Mouse (Mus musculus): Measurements from ENCODE around the gene G6pc3.
"Not testable (repeated sequence)": the region's sequence is repeated elsewhere in the genome, so short reads cannot be mapped to it uniquely, and the experiment has no call there.

The G6pc3 gene

DNA sequence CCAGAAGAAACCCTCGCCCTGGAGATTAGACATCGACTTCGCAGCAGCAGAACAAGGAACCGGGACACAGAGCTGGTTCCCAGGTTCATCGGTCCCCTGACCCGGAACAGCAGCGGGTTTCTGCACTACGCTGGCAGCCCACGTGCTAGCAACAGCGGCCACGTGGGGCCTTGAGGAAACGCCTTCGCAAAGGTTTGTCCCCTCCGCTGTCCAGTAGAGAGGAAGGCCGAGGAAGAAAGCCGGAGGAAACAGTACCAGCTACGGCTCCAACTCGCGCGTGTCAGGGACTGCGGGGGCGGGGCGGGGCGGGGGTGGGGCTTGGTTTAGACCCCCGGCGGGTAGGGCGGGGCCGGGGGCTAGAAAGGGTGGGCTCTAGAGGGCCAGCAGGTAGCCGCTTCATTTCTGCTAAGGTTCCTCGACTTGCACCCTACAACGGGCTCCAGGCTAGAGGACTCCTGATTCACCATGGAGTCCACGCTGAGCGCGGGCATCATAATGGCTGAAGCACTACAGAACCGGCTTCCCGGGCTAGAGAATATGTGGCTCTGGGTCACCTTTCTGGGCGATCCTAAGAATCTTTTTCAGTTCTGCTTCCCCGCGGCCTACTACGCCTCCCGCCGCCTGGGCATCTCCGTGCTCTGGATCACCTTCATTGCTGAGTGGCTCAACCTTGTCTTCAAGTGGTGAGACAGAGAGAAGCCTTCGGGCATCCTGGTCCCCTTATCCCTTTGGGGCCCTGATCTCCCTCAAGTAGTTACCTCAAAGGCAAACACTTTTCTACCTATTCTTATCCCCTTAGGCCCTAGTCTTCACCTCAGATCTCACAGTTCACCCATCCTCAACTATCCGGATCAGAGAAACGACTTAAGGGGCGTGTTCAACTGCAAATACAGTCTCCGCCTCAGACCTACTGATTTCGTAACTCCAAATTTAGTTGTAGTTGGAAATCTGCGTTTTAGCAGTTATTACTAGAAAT, at the start of gene G6pc3:
G6pc3 (plus strand) TSS at position 160 of the 976 bp plus-strand sequence.
- peak; percentile 95 for DNase-seq (ENCODE audit: low spot score)

DNA sequence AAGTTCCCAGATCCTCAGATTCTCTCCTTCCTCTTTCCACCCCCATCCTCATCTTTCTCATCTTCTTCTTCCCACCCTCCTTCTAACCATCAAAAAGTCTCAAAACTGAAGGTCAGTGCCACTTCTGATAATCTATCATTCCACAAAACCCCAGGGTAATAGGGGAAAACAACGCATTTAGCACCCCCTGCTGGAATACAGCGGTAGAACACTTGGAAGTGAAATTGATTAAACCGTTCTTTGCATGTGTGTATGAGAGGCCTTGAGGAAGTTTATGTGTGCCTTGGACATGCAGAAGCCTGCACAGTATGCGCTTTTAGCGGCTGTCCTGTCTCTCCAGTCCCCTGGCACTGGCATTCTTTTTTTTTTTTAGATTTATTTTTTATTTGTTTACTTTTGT, 48.9 kb upstream of the G6pc3 start:
- DNase-seq (ENCODE audit: low spot score), result peak; percentile 81

DNA sequence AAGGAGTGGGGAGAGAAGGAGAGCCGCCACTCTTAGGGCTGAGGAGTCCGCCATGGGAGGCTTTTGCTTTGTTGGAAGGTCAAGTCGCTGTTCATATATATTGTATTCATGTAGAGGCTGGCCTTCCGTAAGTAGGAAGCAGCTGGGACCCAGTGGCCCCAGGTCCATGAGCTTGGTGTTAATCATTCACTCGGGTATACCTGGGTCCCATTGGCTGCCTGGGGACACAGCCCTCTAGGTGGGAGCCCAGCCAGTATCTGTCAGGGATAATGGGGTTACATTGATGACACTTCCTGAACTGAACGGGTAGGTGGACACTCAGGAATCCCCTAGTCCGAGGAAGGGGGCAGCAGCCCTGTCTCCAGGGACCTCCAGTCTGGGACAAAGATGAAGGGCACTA, 47.1 kb upstream of the G6pc3 start:
- no peak for DNase-seq (ENCODE audit: low spot score)

DNA sequence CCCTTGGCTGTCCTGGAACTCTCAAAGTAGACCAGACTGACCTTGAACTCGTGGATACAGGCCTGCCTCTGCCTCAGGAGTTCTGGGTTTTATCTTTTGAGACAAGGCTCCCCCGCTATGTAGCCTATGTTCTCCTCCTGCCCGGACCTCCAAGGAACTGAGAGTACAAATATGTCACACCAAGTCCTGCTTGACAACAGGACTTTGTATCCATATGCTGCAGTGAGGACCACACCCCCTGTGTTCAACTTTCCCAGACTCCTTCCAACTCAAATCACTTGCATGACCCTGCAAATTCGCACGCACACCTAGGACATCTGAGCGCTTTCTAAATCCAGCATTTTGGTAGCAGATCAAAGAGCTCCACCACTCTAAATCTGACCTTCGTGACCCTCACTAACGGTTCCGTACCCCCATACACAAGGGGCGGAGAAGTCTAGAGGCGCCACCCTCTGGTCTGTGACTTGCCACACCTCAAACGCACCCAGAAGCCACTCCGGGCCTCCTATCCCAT, 44.4 kb upstream of the G6pc3 start:
- peak; percentile 15 for DNase-seq (ENCODE audit: low spot score)

DNA sequence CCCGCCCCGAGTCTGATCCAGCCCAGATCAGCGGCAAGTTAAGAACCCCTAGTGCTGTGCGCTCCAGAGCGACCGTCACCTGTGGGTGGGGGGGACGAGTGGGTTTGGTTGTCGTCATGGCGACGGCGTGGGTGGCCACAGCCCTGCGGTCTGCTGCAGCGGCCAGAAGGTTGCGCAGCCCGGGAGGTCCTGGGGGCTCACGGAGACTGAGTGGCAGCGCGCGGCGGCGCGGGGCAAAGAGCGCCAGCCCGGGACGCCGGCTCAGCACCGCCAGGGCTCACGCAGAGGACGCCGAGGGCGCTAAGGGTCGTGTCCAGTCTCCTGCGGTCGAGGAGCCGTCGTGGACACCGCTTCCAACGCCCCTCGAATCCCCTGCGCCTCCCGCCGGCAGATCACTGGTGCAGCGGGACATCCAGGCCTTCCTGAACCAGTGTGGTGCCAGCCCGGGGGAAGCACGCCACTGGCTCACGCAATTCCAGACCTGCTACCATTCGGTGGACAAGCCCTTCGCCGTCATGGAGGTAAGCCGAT, 43.9 kb upstream of the G6pc3 start, which contains the start of gene Nags:
Nags (plus strand) TSS at position 43 of the 531 bp plus-strand sequence.
- peak; percentile 9 for DNase-seq (ENCODE audit: low spot score)

DNA sequence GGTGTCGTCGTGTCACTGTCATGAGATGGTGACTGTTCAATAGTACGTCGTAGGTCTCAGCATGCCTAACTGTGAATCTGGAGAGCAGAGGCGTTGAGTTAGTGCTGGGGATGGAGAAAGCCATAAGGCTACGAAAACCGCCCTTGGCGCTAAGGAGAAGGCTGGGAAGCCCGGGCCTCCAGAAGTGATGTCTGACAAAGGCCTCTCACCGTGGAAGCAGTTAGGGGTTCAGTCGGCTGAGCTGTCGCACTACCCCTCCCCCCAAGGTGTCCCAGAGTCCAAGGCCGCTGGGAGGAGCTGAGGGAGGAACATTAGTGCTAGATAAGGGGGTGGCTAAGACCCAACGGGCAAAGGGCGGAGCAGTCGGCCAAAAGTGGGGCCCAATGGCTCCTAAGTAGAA, 43.4 kb upstream of the G6pc3 start:
- DNase-seq (ENCODE audit: low spot score), result peak; percentile 41

DNA sequence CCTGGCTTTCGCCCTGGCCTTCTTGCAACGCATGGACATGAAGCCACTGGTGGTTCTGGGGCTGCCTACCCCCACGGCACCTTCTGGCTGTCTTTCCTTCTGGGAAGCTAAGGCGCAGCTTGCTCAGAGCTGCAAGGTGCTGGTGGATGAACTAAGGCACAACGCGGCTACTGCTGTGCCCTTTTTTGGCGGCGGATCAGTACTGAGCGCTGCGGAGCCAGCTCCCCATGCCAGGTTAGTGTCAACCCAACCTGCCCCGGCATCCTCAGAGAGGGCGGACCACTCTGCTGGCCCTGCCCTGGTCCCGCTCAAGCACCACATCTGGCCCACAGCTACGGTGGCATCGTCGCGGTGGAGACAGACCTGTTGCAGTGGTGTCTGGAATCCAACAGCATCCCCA, 42.9 kb upstream of the G6pc3 start:
- peak; percentile 11 for DNase-seq (ENCODE audit: low spot score)

DNA sequence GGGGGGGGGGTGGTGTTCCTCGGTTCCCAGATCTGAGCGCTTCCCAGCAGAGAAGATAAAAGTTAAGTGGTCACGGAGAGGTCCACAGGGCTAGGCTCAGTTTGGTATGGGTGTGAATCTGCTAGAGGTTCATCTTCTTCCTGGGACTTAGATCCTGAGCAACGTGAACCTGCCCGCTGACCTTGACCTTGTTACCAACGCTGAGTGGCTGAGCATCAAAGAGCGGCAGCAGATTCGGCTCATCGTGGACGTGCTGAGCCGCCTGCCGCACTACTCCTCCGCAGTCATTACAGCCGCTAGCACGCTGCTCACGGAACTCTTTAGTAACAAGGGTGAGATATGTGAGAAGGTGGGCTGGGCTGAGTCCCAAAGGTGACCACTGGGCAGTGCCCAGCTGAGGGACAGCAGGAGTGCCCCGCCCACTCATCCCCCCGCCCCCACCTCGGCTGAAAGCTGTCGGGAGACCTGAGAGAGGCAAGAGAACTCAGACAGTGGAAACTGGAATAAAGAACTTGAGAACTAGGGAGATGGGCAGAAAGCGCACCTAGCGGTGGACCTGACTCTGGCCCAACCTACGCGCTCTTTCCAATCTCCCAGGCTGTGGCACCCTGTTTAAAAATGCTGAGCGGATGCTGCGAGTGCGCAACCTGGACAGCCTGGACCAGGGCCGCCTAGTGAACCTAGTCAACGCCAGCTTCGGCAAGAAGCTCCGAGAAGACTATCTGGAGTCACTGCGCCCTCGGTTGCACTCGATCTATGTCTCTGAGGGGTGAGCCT, 42.0 kb upstream of the G6pc3 start:
- DNase-seq (ENCODE audit: low spot score), result peak; percentile 35

DNA sequence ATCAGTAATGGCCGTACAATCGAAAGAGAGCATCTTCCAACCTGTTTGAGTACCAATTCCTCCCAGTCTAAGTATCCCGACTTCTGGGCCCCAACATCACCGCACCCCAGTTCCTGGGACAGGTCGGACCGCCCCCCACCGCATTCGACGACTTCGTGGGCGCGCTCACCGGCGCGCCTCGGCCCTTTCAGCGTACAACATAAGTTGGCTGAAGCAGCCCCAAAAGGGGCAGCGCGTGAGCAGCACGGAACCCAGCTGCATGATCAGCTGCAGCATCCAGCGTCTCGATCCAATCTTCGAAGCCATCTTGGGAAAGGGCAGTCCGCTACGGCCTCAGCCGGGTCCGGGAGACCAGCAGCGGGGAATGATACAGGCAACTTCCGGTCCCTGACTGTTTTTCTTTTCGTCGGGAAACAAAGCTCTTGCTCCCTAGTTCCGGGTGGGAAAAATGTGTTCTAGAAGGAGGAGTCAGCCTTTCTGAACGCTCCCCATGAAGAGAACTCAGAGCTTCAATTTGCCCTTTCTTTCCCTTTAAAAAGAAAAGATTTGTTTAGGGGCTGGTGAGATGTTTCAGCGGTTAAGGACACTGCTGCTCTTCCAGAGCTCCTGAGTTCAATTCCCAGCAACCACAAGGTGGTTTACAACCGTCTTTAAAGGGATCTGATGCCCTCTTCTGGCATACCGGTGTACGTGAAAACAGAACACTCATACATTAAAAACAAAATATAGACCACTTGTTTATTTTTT, 33.2 kb upstream of the G6pc3 start, which contains the start of gene Tmem101:
Tmem101 (minus strand) TSS at position 366 of the 747 bp plus-strand sequence.
- peak; percentile 95 for DNase-seq (ENCODE audit: low spot score)

DNA sequence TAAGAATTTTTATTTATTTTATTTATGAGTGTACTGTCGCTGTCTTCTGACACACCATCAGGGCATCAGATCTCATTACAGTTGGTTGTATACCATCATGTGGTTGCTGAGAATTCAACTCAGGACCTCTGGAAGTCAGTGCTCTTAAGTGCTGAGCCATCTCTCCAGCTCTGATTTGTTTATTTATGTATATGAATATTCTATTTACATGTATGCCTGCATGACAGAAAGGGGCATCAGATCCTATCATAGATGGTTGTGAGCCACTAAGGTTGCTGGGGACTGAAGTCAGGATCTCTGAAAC, 32.7 kb upstream of the G6pc3 start:
- DNase-seq (ENCODE audit: low spot score), result no peak

DNA sequence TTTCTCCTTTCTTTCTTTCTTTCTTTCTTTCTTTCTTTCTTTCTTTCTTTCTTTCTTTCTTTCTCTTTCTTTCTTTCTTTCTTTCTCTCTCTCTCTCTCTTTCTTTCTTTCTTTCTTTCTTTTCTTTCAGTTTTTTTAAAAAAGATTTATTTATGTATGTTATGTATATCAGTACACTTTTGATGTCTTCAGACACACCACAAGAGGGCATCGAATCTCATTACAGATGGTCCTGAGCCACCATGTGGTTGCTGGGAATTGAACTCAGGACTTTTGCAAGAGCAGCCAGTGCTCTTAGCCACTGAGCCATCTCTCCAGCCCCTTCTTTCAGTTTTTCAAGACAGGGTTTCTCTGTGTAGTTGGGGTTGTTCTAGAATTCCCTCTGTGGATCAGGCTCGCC, 31.4 kb upstream of the G6pc3 start:
- DNase-seq (ENCODE audit: low spot score), result not testable (repeated sequence)

DNA sequence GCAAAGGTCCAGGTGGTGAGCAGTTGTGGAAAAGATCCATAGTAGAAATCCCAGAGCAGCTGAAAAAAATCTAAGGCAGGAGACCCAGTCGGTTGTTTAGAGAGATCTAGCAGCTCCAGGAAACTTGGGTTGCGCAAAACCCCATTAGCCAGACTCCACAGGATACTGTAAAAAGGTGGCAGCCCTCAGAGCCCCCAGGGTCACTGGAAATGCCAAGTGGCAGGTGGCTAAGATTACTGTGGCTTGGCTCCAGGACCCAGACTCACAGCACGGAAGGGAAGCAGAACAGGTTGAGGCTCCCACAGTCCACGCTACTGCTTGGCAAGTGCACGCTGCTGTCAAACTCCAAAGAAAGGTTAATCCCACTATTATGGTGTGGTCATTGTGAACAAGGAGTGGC, 29.6 kb upstream of the G6pc3 start:
- DNase-seq (ENCODE audit: low spot score), result no peak

DNA sequence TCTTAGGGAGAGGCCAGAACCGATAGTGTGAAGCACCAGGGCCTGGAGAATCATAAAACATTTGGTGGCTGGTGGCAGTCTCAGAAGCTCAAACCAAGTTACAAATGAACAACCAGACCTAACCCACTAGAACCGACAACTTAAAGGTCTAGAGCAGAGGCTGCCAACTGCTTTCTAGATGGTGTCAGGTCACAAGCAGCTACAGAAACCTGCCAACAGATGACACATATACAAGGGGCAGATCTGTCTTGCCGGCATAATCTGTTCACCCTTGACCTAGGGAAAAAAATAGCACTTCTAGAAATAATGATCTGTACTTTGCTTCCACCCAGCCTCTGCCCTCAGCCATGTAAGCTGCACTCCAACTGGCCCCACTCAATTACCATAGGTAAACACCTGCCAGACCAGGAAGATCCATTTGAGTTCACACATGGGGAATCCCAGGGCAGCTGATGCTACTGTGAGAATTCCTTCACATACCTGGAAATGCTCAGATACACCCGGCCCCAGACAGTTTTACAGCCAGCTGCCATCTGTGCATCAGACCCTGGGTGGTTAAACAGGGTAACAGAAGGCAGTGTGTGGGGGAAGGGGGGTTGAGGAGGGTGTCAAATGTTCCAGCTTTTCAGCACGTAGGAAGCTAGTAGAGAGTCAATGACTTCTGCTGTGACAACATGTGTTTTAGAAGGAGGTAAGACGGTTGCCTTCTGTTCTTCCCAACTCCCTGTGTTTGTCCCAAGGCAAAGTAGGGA, 23.3 kb upstream of the G6pc3 start:
- DNase-seq (ENCODE audit: low spot score), result no peak

DNA sequence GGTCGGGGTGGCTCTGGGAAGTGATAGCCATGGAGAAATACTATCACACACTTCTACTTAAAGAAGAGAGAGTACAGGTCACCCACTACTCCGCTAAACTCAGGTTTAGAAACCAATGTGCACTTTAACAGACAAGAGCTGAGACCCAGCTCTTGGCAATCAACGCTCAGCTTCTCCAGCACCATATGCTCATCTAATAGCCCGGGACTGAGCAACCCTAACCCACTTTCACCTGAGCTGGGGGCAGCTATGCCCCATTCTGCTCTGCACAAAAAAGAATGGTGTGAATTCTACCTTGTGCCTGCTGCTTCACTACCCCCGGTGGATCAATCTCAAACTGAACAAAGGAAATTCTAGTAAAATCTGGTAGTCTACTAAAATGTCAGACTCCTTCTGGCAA, 21.9 kb upstream of the G6pc3 start:
- DNase-seq (ENCODE audit: low spot score), result no peak

DNA sequence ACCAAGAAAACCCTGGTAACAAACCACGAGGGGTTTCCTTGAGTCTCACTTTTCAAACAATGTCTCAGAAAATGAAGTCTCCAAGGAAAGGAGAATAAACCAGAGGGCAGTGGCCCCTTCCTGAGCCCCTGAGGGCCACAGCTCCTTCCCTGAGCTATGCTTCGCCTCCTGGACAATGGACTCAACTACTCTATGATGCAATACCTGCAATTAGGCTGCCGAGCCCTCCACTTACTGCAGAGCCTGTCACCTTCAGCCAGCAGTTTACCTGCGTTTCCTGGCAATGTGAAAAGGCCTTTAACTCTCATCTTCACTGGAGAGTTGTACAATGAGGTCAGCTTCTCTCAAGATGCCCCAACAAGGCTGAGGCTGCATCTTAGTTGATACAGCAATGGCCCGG, 20.7 kb upstream of the G6pc3 start:
- no peak for DNase-seq (ENCODE audit: low spot score)

DNA sequence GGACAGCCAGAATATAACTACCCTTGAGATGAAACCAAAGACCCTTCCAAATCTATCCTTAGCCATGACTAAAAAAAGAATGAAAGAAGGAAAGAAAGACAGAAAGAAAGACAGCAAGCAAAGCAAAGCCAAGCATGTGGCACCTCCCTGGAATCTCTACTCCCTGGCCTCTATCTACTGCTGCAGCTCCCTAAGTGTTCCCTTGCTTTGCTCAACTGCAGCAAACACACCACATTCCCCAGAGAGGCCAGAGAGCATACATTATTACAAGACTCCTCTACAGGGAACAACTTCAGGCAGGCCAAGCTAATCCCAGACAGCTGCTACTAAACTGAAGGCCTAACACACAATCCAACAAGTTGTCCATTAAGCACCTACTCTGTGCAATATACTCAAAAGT, 9.6 kb upstream of the G6pc3 start:
- DNase-seq (ENCODE audit: low spot score), result no peak

DNA sequence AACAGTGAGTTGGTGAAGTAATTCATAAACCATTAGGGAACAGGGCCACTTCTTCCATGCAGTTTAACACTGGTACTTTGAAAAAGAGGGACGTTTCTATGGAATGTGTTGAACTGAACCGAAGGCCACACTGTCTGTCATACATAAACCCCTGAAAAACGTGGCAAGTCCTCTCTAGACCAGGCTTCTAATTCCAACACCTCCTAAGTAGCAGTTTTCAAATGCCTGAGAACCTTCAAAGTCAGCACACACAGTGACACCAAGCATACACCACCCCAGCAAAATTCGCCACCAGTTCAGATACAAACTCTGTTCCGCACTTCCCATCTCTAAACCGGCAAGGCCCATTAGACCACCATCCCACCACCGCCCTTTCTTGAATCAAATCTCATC, 5.2 kb upstream of the G6pc3 start:
- no peak for DNase-seq (ENCODE audit: low spot score)

DNA sequence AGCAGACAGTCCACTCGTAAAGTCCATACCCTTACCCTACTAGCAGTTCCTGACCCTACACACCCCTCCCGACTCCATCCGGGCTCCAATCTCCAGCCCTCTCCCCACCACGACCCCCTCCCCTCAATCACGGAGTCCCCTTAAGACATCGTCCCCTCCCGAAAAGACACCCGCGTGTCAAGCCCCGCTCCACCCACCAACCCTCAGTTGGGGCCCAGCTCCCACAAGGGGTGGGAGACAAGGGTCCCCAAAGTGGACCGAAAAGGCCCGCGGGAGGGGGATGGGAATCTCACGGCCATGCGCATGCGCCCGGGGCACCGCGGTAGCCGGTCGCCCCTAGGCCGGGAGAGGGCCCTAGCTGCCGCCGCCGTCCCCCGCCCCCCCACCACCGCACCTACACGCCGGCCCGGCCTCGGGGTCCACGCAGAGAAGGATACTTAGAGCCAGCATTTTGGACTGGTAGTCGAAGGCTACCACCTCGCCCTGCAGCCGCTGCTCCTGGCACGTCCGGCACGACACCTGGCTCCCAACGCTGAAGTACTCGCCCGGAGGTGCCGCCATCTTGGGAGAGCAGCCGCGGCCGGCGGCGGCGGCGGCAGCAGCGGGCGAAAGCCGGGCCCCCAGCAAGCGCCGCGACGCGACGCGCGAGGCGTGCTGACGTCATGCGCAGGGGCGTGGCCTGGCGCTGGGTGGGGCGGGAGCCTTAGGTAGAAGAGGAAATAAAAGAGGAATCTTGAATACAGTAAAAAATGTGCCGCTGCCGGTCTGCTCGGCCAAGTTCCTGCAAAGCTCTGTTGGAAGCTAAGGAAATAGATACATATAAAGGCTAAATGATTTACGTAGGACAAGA, 4.5 kb upstream of the G6pc3 start, which contains the start of gene Lsm12:
Lsm12 (minus strand) TSS at position 651 of the 850 bp plus-strand sequence.
- peak; percentile 97 for DNase-seq (ENCODE audit: low spot score)

DNA sequence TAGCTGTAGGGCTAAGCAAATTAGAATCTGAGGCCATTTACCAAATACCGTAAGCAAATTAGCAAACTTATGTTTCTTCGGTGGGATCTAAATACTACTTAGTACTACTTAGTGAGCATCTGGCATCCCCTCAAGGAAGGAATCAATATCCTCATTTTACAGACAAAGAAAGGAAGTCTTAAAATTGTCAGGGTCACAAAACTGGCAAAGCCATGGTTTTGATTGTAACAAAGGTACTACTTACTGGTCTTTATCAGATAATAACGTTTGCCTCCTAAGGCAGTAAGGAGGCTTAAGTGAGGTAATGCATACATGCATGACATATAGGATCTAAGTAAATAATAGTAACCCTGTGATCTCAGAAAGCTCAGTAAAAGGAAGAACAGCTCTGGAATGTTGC, 3.7 kb upstream of the G6pc3 start:
- DNase-seq (ENCODE audit: low spot score), result no peak

DNA sequence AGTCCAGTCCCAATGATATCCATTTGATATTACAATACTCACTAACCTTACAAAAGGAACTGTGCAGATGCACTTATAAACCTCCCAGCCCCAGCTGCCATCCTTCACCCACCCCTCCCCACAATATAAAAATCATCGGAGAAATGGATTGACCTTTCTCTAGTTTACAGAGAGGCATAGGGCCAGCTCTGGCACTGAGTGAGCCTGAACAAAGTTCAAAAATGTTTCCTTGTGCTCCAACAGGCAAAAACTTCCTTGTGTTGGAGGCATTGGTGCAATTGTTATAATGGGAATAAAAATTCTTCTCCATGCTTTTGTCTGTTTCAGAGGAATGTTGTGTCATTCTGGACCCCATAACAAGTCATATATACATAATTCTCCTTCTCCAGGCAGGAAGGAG, 3.2 kb upstream of the G6pc3 start:
- no peak for DNase-seq (ENCODE audit: low spot score)
